Mouse (Mus musculus) layer of hippocampus, postnatal 14 days (tissue): ENCODE data around the gene Mmp24. TPM values are rescaled to one million over a fixed set of nuclear protein-coding genes. Genes with fewer than 3 reads are reported as not detected.
"Not testable (repeated sequence)": the region's sequence is repeated elsewhere in the genome, so short reads cannot be mapped to it uniquely, and the experiment has no call there.

ENCODE experiments used
- DNase-seq, 2 experiments: peaks; one replicate each; pipeline ENCODE4 v3.0.0; 2021 to 2022; ENCODE audit warnings: low spot score in 2 of 2, mixed read lengths in 1 of 2
- long read RNA-seq, 2 experiments: library from polyadenylated mRNA; stranded (forward); transcript quantifications; one replicate each; pipeline ENCODE4 v2.0.0; 2021
- total RNA-seq, 2 experiments: library from RNA; stranded (reverse); gene quantifications; 2 replicates each; pipeline ENCODE4 v1.2.3; 2021

Gene Mmp24
- 10 to 100 TPM; 50.0 to 53.3 TPM for total RNA-seq
- long read RNA-seq, experiment 1, full-length matches to known transcripts: 15 of 37 reads
- long read RNA-seq, experiment 1, partial matches to known transcripts: 20 of 37 reads
- long read RNA-seq, experiment 1, other reads (novel, unspliced or antisense): 2 of 37 reads
- long read RNA-seq, experiment 2, full-length matches to known transcripts: 23 of 56 reads
- long read RNA-seq, experiment 2, partial matches to known transcripts: 17 of 56 reads
- long read RNA-seq, experiment 2, other reads (novel, unspliced or antisense): 16 of 56 reads

GRCm38 (mm10) chr2:155774927-155775684 lies at the start of gene Mmp24:
Gene Mmp24, plus strand, starts transcription at chr2:155775342.
- DNase-seq: no peak

GRCm38 (mm10) chr2:155726302-155726701 lies 48.8 kb upstream of the Mmp24 start:
- DNase-seq: no peak

GRCm38 (mm10) chr2:155727764-155728395 lies 47.3 kb upstream of the Mmp24 start:
- no peak for DNase-seq

GRCm38 (mm10) chr2:155728742-155729141 lies 46.4 kb upstream of the Mmp24 start:
- no peak for DNase-seq

- DNase-seq: peak; percentile 86 to 96
Observed at GRCm38 (mm10) chr2:155729158-155729645, 45.9 kb upstream of the Mmp24 start, which contains the start of gene Edem2. Gene Edem2, minus strand, starts transcription at chr2:155729475.

GRCm38 (mm10) chr2:155735080-155735479 lies 40.1 kb upstream of the Mmp24 start:
- no peak for DNase-seq

GRCm38 (mm10) chr2:155735766-155736165 lies 39.4 kb upstream of the Mmp24 start, which contains the start of gene Gm17581:
Gene Gm17581, minus strand, starts transcription at chr2:155735866.
- not testable (repeated sequence) for DNase-seq

GRCm38 (mm10) chr2:155736936-155737335 lies 38.2 kb upstream of the Mmp24 start:
- no peak for DNase-seq

- DNase-seq: no peak
Observed at GRCm38 (mm10) chr2:155737803-155738202, 37.3 kb upstream of the Mmp24 start.

- no peak for DNase-seq
Observed at GRCm38 (mm10) chr2:155742211-155742610, 32.9 kb upstream of the Mmp24 start.

GRCm38 (mm10) chr2:155742931-155743337 lies 32.2 kb upstream of the Mmp24 start:
- no peak for DNase-seq

- DNase-seq: no peak
Observed at GRCm38 (mm10) chr2:155743351-155743750, 31.8 kb upstream of the Mmp24 start.

- no peak for DNase-seq
Observed at GRCm38 (mm10) chr2:155745487-155745886, 29.7 kb upstream of the Mmp24 start.

GRCm38 (mm10) chr2:155749394-155749793 lies 25.7 kb upstream of the Mmp24 start:
- no peak for DNase-seq

GRCm38 (mm10) chr2:155751014-155751786 lies 23.9 kb upstream of the Mmp24 start, which contains the start of gene Procr:
Gene Procr, plus strand, starts transcription at chr2:155751117.
- no peak for DNase-seq

GRCm38 (mm10) chr2:155755746-155756145 lies 19.4 kb upstream of the Mmp24 start:
- DNase-seq: no peak

GRCm38 (mm10) chr2:155756855-155757566 lies 18.1 kb upstream of the Mmp24 start:
- DNase-seq: no peak

GRCm38 (mm10) chr2:155764679-155765418 lies 10.3 kb upstream of the Mmp24 start:
- DNase-seq: peak; percentile 54 to 75

- no peak for DNase-seq
Observed at GRCm38 (mm10) chr2:155773664-155774063, 1.5 kb upstream of the Mmp24 start.
